Mouse (Mus musculus): ENCODE results near the gene Laptm5.

Gene Laptm5

DNA sequence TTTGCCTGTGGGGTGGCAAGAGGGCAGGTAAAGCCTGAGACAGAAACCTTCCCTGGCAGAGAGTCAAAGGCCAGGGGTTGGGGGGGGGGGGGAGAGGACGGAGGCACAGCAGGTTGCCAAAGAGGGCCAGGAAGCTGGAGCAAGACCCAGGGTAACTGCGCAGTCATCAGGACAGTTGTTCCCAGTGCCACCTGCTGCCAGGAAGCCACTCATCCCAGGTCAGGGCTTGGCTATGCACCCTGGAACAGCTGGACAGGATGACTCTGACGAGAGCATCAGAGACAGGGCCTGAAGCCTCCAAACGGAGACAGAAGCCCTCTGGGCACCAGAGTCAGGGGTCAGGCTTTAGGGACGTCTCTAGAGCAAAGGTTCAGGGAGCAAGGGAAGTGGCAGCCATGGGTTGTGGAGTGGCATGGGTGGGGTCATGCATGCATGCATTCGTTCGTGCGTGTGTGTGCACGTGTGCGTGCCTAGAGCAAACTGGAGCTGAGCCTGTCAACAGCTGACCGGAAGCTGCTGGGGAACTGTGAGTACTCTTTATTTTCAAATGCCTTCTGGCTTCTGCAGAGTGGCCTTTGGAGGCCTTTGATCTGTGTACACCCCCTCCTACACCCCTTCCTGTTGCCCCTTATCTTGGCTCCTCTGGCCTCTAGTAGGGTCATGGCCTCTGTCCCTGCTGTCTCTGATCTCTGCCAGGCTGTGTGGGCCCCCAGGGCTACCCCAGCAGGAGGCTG is 23.0 kb upstream of the Laptm5 start:
- ChIA-PET CTCF (interaction anchor here in 2 of 4 experiments (0.6 to 3.6 kb wide), 7 partner anchors 11 to 356 kb away, joined by 3 to 17 read pairs (median 4); no protein-coding TSS in a partner anchor), POLR2A (interaction anchor here in 2 of 4 experiments (0.6 to 1.1 kb wide), 5 partner anchors 35 to 253 kb away, joined by 3 to 4 read pairs (median 3); no protein-coding TSS in a partner anchor)

DNA sequence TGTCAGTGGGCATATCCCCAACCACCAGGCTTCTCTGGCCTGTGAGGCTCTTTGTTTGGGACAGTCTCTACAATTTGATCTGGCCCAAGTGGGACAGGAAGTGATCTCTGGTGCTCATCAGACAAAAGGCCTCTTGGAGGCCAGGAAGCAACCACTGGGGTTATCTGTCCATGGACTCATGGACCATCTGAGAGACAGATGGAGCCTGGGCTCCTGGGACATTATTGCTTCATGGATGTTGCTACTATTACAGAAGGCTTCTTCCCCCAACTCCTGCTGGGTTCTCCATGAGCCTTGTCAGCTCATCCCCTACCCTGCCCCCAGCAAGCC is 22.4 kb upstream of the Laptm5 start:
- ChIA-PET CTCF (interaction anchor here in 3 of 4 experiments (0.6 to 3.6 kb wide), 7 partner anchors 92 to 357 kb away, joined by 3 to 32 read pairs (median 4); partner anchors contain the start of gene Sdc3 (in 1 of the 3)), POLR2A (interaction anchor here in 2 of 4 experiments (1.1 kb wide), 2 partner anchors 43 to 106 kb away, joined by 3 to 4 read pairs; no protein-coding TSS in a partner anchor)

DNA sequence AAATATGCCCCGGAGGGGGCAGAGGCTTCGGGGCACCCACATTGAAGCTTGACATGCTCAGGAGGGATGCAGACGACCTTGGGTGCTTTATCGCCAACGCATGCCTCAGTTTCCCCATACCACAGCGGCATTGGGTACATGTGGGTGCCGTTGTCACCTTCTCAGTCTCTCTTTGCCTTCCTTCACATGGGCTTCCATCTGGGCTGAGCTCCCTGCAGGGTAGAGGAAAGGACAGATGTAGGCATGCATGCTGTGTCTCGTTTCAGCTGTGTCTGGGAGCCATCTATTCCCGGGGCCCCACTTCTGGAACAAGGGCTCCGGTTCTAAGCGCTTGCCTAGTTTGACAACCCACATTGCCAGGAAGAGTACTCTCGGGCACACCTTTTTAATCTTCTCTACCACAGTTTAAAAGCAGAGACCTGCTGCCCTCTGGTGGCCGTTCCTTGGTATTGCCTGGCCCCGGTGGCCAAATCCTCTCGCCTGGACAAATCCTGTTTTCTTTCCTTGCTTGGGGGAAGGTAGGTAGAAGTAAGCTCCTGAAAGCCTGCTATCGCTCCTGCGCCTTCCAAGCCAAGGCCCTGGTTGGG is 20.8 kb upstream of the Laptm5 start:
- ChIA-PET CTCF (interaction anchor here (0.5 to 3.6 kb wide), 48 partner anchors 9 to 541 kb away, joined by 3 to 42 read pairs (median 5); partner anchors contain the start of genes Sdc3 (in 3 of the 4), Matn1 (in 2 of the 4) and Laptm5 (in 1 of the 4)), POLR2A (interaction anchor here in 3 of 4 experiments (0.5 to 2.7 kb wide), 20 partner anchors 9 to 372 kb away, joined by 3 to 10 read pairs (median 3); partner anchors contain the start of gene Sdc3 (in 2 of the 3))

DNA sequence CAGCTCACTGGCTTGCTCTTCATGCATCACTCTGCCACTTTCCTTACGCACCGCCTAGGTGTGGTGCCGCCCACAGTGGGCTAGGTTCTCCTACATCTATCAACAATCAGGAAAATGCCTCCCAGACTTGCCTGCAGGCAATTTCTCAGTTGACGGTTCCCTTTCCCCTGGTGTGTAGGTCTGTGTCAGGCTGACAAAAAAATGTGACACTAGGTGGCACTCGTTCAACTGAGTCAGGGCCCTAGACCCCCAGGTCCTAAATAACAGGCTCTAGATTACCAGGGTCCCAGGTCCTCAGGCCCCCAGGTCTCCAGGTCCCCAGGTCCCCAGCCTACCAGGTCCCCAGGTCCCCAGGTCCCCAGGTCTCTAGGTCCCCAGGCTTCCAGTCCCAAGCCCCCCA is 19.2 kb upstream of the Laptm5 start:
- ChIA-PET POLR2A (interaction anchor here in 2 of 4 experiments (0.7 to 2.7 kb wide), 7 partner anchors 13 to 103 kb away, joined by 3 to 8 read pairs (median 4); partner anchors contain the start of gene Sdc3 (in 1 of the 2)), CTCF (interaction anchor here (0.6 to 3.4 kb wide), 19 partner anchors 8 to 892 kb away, joined by 3 to 42 read pairs (median 9); partner anchors contain the start of genes Sdc3 (in 3 of the 4) and Tinagl1 (in 1 of the 4))

DNA sequence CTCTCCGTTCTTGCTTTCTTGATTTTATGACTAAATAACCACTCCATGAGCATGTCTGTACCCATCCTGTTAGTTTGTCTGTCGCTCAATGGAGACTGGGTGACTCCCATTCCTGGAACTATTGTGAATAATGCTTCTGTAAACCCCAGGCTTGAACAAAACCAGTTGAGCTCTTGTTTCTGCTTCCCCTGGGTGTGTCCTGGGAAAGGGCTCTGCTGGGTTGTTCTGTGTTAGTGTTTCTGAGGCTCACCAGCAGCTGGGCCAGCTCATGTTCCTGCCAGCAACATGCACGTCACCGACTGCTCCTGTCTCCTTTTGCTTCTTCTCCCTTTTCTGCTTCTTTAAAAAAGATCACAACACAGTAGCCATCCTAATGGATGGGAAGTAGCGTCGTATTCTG is 17.2 kb upstream of the Laptm5 start:
- CTCF ChIA-PET, result interaction anchor here (0.6 to 4.1 kb wide), 13 partner anchors 17 to 327 kb away, joined by 3 to 41 read pairs (median 6); no protein-coding TSS in a partner anchor

DNA sequence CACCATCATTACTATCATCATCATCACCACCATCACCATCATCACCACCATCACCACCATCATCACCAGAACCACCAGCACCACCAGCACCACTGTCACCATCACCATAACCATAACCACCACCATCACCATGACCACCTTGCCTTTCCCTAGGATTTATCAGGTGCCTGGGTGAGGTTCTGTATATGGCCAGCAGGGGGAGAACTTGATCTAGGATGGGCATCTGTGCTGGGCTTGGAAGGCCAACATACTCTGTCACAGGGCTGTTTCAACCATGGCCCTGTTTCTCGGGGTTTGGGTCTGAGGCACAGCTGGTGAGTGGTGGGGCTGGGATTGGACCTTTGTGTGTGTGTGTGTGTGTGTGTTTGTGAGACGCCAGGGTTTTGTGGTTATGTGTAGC is 16.6 kb upstream of the Laptm5 start:
- POLR2A ChIA-PET, result interaction anchor here in 2 of 4 experiments (0.6 to 4.7 kb wide), 13 partner anchors 8 to 213 kb away, joined by 3 to 17 read pairs (median 6); partner anchors contain the start of genes Laptm5 (in 1 of the 2) and Matn1 (in 1 of the 2)
- CTCF ChIA-PET, result interaction anchor here (0.6 to 4.1 kb wide), 13 partner anchors 13 to 106 kb away, joined by 3 to 41 read pairs (median 7); no protein-coding TSS in a partner anchor

More for the DNA sequence above, 17.2 kb upstream of the Laptm5 start:
- POLR2A ChIA-PET, result interaction anchor here in 2 of 4 experiments (0.6 to 4.7 kb wide), 6 partner anchors 17 to 212 kb away, joined by 3 to 17 read pairs (median 4); partner anchors contain the start of genes Laptm5 (in 1 of the 2) and Matn1 (in 1 of the 2)

DNA sequence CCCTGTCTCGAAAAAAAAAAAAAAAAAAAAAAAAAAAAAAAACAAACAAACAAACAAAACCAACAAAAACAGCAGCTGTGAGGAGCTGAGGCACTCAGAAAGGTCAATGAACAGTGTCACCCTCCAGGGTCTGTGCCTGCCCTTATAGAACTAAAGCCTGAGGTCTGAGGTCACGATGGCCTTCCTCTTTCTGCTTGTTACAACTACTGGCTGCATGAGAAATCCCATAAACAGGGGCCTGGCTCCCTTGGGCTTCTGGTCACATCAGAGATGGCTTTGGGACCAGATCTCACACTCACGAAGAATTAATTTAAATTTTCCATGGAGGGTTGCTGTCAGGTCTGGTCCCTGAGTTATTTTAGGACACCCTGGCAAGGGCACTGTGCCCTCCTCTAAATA is 13.5 kb upstream of the Laptm5 start:
- ChIA-PET POLR2A (interaction anchor here in 3 of 4 experiments (0.7 to 4.7 kb wide), 6 partner anchors 15 to 47 kb away, joined by 3 to 17 read pairs (median 4); partner anchors contain the start of gene Matn1 (in 1 of the 3)), CTCF (no interaction called here)

DNA sequence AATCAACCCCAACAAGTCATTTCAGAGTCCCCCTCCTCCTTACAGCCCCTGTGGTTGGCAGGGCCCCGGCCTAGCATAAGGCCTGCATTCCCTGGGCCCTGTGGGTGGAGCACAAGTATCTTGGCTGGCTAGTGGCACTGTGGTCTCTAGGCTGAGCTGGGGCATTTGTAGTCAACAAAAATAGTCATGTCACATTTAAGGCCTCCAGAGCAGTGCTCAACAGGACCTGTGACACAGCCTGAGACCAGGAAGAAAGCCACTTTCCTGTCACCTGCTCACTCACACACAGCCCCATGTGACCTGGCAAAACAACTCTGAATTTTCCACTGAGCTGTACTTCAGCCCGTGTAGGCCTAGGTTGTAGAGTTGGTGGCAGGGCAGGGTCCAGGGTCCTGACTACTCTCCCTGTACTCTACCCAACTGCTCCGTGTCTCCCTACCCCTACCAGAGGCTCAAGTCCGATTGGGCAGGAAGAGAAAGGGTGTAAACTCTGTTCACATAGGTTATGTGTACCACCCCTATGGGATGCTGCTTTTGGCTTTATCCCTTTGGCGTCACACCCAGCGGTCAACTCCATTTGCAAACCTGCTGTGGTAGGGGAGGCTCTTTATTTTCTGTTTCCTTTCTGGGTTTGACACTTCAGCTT is 13.0 kb upstream of the Laptm5 start:
- CTCF ChIA-PET, result interaction anchor here in 2 of 4 experiments (2.5 to 3.0 kb wide), 2 partner anchors 7 to 8 kb away, joined by 10 read pairs; no protein-coding TSS in a partner anchor

DNA sequence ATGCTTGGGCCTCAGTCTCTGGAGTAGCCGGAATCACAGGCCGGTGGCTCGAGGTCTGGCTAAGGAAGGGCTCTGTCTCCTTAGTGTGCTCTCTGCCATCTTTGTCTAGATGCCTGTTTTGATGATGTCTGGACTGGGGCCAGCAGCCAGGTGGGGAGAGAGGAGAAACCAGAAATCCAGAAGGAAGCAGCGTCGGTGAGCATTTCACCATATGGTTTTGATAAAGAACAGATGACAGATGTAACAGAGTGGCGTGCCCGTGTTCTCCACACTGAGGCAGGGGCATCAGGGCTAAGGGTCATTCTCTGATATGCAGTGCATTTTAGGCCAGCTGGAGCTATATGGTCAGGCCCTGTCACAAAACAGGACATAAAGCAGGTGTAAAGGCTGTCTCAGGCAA is 12.2 kb upstream of the Laptm5 start:
- CTCF ChIA-PET, result interaction anchor here in 2 of 4 experiments (2.5 to 3.0 kb wide), 2 partner anchors 8 kb away, joined by 10 read pairs; no protein-coding TSS in a partner anchor
- POLR2A ChIA-PET, result interaction anchor here in 3 of 4 experiments (0.6 to 3.8 kb wide), 9 partner anchors 9 to 927 kb away, joined by 3 to 15 read pairs (median 4); partner anchors contain the start of genes Laptm5 (in 1 of the 3) and Matn1 (in 1 of the 3)

More for the DNA sequence above, 13.0 kb upstream of the Laptm5 start:
- POLR2A ChIA-PET, result interaction anchor here in 3 of 4 experiments (0.5 to 3.8 kb wide), 9 partner anchors 10 to 465 kb away, joined by 3 to 15 read pairs (median 4); partner anchors contain the start of gene Matn1 (in 1 of the 3)

DNA sequence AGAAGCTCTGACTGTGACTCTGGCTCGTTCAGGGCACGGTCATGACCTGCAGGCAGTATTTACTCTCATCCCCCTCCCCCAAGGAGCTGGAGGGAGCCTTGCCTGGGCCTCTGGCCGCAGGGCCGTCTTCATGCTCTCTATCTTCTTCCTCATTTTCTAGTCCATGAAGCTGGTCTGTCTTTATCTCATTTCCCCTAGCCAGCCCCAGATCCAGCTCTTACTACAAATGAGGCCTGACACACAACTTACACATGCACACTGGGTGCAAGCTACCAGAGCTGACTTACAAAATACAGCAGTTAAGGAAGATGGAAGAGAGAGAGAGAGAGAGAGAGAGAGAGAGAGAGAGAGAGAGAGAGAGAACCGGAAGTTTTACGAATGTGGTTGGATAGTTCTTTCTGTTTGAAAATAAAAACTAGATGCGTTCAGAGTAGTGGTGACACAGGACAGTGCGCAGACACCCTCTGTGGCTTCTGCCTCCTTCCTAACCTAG is 10.6 kb upstream of the Laptm5 start:
- ChIA-PET POLR2A (interaction anchor here in 3 of 4 experiments (0.6 to 3.8 kb wide), 16 partner anchors 10 to 333 kb away, joined by 3 to 15 read pairs (median 4); partner anchors contain the start of gene Laptm5 (in 2 of the 3)), CTCF (interaction anchor here (0.5 to 3.0 kb wide), 10 partner anchors 9 to 365 kb away, joined by 3 to 10 read pairs (median 4); no protein-coding TSS in a partner anchor)

DNA sequence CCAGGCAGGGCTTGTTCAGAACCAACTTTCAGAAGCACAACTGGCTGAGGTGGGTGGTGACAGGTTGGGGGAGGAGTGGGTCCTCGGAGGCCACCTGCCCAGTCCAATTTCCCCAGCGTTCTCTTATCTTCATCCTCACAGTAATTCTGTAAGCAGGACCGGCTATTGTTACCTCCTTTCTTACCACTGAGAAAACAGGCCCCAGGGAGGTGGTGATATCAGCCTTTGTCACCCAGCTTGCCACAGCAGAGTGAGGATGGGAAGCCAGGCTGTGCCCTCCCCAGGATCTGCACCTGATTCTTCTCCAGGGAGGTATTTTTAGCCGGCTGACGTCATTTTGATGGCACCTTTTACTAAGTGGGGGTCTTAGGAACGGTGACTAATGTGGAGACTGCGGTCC is 7.9 kb upstream of the Laptm5 start:
- ChIA-PET POLR2A (interaction anchor here in 2 of 4 experiments (1.4 to 13.1 kb wide), 3 partner anchors 10 to 50 kb away, joined by 4 to 219 read pairs (median 12); no protein-coding TSS in a partner anchor), CTCF (no interaction called here)

DNA sequence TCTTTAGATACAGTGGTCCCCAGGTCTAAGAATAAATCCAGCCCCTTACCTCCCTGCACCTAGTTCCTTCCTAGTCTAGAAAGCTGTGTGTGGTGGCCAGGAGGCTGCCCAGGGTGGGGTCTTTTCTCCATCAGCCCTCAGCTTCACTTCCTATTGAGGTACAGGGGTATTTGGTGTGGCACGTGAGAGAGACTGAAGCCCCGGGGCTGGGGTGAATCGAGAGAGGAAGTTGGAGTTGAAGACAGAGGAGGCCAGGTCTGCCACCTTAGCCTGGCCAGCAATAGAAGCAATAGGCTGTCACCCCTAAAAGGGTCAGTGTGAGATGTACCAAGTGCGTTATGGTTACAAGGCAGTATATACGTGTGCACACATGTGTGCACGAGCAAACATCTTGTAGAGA is 7.0 kb upstream of the Laptm5 start:
- ChIA-PET POLR2A (interaction anchor here in 3 of 4 experiments (0.7 to 13.1 kb wide), 11 partner anchors 9 to 372 kb away, joined by 3 to 219 read pairs (median 4); partner anchors contain the start of gene Matn1 (in 1 of the 3)), CTCF (no interaction called here)

DNA sequence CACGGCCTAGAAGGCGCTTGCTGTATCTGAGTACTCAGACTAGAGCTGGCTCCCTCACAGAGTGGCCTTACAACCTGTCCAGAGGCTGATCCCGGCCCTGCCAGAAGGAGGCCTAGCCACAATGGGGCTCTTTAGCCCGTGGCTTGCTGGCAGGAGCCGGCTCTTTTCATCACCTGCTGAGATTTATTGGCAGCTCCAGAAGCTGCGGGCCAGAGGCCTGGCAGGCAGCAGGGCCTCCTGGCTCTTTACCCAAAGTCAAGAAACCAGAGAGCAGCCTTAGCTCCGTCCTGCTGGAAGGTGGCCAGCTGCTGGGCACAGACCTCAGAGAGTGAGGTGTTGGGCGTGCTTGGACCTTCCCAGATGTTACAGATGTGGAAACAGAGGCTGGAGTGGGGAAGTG is 6.6 kb upstream of the Laptm5 start:
- POLR2A ChIA-PET, result interaction anchor here in 3 of 4 experiments (0.7 to 13.1 kb wide), 13 partner anchors 9 to 372 kb away, joined by 3 to 219 read pairs (median 5); partner anchors contain the start of gene Matn1 (in 1 of the 3)
- CTCF ChIA-PET, result no interaction called here

DNA sequence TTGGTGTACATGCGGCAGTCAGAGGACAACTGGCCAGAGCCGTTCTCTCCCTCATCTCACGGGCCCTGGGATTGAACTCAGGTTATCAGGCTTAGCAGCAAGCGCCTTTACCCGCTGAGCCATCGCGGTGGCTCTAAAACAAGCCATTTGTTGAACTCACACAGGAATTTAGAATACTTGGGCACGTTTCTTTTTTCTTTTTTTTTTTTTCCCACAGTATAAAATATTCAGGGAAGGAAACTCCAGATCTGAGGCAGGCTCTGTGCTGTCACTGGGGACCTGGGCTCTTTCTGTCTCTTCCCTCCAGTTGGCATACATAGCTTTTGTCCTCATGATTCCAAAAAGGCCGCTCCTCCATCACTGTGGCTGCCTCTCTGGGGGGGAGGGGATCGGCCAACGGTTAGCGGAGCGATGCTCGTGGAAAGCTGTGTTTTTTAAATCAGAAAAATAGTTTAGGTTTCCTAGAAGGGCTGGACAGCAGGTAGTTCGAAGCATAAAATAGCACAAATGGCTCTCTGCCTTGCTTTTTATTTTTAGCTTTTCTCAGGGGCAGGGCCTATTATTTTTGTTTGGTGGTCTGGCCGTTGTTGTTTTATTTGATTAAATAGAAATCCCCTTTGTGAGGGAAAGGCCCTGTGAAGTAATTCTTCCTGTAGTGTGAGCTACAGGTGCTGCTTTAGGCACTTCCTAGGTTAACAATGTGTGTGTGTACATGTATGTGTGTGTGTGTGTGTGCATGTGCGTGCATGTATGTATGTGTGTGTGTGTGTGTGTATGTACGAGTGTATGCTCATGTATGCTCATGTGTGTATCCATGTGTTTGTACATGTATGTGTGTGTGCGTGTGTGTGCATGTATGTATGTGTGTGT is 5.5 kb upstream of the Laptm5 start:
- POLR2A ChIA-PET, result interaction anchor here (0.5 to 13.1 kb wide), 12 partner anchors 10 to 776 kb away, joined by 3 to 219 read pairs (median 4); partner anchors contain the start of gene Matn1 (in 1 of the 4)
- CTCF ChIA-PET, result interaction anchor here in 1 of 4 experiments (0.6 kb wide), 1 partner anchor 39 kb away, joined by 3 read pairs; no protein-coding TSS in a partner anchor

DNA sequence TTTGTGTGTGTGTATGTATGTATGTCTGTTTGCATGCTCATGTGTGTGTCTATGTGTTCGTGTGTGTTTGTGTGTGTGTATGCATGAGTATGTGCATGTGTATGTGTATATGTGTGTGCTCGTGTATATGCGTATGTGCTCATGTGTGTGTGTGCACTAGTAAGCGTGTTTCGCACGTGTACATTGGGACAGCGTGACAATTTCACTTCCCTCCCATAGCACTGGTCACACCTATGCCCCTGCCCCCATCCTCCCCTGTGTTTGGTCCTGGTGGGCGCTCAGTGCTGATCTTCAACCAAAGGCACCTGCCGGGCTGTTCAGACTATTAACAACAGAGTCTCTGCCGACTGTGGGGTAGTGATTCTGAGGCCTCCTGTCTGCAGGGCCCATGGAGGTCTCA is 4.8 kb upstream of the Laptm5 start:
- CTCF ChIA-PET, result no interaction called here
- POLR2A ChIA-PET, result interaction anchor here in 3 of 4 experiments (0.6 to 13.1 kb wide), 5 partner anchors 11 to 123 kb away, joined by 3 to 219 read pairs (median 6); no protein-coding TSS in a partner anchor
